Mouse (Mus musculus) Muller cell, postnatal 12 days (primary cell): ENCODE measurements at regions not wholly inside any gene's neighbourhood (a gene's known extent, or its start where the extent isn't known, plus 50 kb on each side); places are given as distances from the start of the nearest gene placed in this dataset.
A peak's percentile ranks its signal among the peaks of the same experiment; 100 is the strongest.
"Not testable (repeated sequence)": the region's sequence is repeated elsewhere in the genome, so short reads cannot be mapped to it uniquely, and the experiment has no call there.

Experiments used
- DNase-seq: peaks from one replicate; pipeline ENCODE4 v3.0.0-alpha.2; 2015; ENCODE audit errors: inconsistent ontology term

DNA sequence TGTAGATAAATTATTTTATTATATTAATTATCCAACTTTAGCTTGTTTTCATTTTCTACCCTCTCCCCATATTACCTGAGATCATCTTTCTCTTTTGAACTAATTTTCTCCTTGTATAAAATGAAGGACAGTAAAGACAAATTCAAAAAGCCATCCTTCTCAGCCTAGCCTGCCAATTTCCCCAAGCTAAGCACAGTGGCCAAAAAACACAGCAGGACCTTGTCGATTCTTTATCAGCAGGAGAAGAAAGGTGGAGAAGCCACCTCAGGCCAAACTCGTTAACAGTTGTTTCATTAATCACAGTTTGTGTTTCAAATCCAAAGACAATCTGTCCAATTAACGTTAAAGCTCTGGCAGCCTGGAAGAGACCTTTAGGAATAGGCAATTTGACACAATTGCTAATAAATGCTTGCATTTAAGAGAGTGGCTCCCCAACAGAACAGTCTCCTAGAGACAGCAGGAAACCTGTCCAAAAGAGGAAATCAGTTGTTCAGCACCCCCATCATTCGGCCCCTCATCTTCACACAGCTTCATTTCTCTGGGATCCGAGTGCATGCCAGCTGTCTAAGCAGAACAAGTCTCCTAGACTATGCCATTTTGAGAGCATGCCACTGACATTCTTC, 135.7 kb upstream of the Tlr4 start:
- peak; percentile 9 for DNase-seq

DNA sequence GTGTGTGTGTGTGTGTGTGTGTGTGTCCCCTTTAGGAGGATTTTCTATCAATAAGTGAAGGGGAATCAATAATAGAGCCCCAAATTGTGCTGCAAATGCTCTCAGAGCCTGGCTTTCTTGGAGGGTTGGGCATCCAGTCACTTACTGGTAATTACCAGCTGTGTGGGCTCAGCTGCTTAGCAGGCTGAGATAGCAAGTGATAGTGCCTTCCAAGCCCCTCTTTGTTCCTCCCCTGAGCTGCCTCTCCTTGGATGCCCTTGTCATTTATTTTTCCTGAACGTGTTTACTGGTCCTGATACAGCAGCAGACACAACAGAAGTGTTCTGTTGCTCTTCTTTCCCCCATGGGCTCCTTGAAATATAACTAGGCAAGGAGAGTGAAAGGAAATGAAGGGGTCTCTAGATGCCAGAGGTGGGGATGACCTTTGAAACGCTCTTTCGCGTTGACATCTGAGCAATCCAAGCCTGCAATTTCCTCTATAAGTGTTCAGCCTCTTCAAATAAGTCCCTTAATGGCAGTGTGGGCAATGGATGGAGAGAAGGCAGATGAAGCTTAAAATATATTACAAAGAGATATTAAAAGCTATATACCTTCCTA, 133.3 kb upstream of the Tlr4 start:
- DNase-seq: no peak

DNA sequence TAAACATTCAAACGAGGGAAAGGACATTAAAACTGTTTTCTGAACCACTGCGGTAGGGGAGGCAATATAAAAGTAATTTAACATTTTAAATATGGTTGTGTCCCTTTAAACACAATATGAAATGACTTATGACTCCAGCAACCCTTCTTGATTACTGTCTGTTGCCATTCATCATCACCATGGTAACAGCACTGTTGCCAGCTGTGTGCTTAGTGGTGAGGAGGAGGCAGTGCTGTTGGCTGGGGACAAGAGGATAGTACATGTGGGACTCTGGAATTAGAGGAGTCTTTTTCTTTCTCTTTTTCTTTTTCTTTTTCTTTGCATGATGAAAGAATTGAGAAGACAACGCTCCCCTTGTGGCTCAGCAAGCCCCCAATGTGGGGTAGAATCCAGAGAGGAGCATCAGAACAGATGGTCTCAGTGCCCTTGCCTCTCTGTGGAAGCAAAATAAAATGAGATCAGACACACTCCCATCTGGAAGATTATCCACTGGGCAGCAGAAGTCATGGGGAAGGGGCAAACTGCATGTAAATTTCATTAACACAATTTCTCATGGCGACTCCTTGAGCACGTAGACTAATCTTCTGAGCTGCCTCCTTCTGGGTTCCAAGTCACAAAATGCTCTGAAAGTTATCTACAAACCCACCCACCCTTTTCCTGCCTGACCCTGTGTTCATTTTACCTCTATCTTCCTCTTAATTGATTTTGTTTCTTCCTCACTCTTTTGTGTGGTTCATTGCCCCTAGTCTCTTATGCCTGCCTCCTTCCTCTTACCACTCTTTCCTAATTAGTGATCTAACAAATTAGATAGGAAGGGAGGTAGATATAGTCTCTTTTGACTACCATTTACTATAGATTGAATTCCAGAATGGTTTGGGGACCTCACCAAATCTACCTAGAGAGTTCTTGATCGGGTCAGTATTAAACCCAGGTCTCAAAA, 111.3 kb upstream of the Tlr4 start:
- DNase-seq: no peak

DNA sequence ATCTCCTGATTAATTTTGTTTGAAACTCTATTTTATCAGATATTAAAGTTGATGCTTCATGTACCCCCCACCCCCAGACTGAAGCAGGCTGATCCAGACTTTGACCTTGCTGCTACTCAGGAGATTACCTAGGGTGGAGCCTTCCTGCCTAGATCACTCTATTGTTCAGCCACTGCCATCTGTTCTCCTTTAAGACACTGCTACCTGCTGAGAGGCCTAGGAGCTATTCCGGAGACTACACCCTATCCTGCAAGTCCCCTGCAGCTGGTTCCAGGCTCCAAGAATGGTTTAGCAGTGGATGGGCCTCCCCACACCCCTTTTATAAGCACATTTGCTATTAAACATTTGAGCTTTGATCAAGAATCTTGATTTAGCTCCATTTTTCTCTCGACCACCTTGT, 90.0 kb upstream of the Tlr4 start:
- no peak for DNase-seq

DNA sequence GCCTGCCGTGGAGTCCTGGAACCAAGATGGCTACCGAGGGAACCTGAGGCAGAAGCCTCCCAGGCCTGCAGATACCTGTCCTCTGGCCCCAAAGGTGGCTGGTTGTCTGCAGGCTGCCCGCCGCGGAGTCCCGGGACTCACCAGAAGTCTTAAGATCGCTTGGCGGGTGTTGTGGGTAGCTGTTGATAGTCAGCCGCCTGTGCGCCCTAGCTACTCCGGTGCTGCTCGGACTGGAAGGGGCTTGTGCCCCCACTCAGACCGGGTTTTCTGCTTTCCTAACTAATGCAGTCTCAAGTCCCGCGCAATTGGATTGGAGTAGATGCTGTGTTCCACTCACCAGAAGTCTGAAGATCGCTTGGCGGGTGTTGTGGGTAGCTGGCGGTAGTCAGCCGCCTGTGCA, 84.0 kb upstream of the Tlr4 start:
- DNase-seq: not testable (repeated sequence)

GRCm38 (mm10) chr4:66768762-66769161, 58.6 kb upstream of the Tlr4 start:
- DNase-seq: peak; percentile 61
